8 mouse cellular contexts compared by ENCODE assay signal in the genomic region with DNA sequence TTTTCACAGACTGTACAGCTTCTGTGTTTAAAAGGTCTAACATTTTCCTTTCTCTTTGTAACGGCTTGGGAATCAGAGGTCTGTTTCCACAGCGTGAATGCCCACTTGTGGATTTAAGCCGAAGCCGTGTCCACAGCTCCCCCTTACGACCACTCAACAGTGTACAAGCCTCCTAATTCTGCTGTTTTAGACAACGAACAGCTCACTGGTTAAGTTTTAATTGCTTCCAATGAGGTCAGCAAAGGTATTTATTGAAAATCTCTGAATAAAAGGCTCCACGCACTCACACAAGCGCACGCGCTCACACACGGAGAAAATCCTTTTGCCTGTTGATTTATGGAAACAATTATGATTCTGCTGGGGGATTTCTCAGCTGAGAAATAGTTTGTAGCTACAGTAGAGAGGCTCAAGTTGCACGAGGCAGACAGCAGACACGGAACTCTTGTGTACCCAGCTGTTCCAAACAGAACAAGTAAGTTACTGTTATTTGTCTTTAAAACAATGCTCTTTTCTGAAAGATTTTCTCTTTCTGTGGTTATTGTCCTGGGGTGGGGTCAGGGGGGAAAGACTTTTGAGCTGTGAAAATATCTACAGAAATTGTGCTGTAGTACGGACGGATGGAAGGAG. TPM values are rescaled to one million over a fixed set of nuclear protein-coding genes. Genes with fewer than 3 reads are reported as not detected.
A peak's percentile ranks its signal among the peaks of the same experiment; 100 is the strongest.
DNase-seq lines count a peak whose midpoint lies in the region; ATAC-seq lines count a peak whose summit lies in the region.

A gene (plus strand): TSS at position 280 of the 627 bp plus-strand sequence.

- ATAC-seq in frontal cortex, adult (ENCODE audit: low TSS enrichment): peak; percentile 59; the same call in 1 of the 2 replicates
- no peak for ATAC-seq in liver, embryonic 12.5 days

- WGBS in liver, embryonic 12.5 days (ENCODE audit: insufficient replicate concordance): 72% methylated on average over 15 of the region's 15 CpGs

- no peak within 1 kb of the TSS for H3K27ac ChIP-seq in liver, embryonic 12.5 days

- no peaks in the 10 kb centered on the region for H3K4me1 ChIP-seq in liver, embryonic 12.5 days

- no peaks in the 10 kb centered on the region; the same call in 1 of the 2 replicates for H3K27me3 ChIP-seq in liver, embryonic 12.5 days (replicated peaks)

- H3K36me3 ChIP-seq in liver, embryonic 12.5 days: no peaks in the 10 kb centered on the region

- H3K9me3 ChIP-seq in liver, embryonic 12.5 days (replicated peaks): no peaks in the 10 kb centered on the region

- no peak within 1 kb of the TSS for H3K9ac ChIP-seq in liver, embryonic 12.5 days

- no peak for DNase-seq in frontal cortex, postnatal 25 days (ENCODE audit: low spot score in 2 of 2)
- peak; percentile 7 for DNase-seq in right cerebral cortex, adult 18-20 months
- DNase-seq in right cerebral cortex, postnatal 25 days: no peak
- DNase-seq in kidney, adult 9 months: peak; percentile 11
- peak; percentile 52 for DNase-seq in lung, postnatal 14 days
- no peak for DNase-seq in cerebellum, adult 11 months

- H3K4me3 ChIP-seq in liver, embryonic 12.5 days: no peak within 1 kb of the TSS

- no peak within 1 kb of the TSS for H3K4me2 ChIP-seq in liver, embryonic 12.5 days

RNA-seq across cellular contexts. Expression of the gene that starts here (rescaled TPM):
- not detected in 2 replicates for polyA plus RNA-seq in liver, embryonic 12.5 days (2016; fragmentation: Nextera tagmentation; extraction: Ambion mirVana)

Comparison
In these comparisons a context has a peak if more than half of its experiments do, and no peak if none do; other contexts are left out.
1. DNase-seq: peak in right cerebral cortex, adult 18-20 months (single experiment), kidney, adult 9 months (single experiment) and lung, postnatal 14 days (single experiment); none in frontal cortex, postnatal 25 days (0 of 2), right cerebral cortex, postnatal 25 days (single experiment) and cerebellum, adult 11 months (single experiment).